Mouse (Mus musculus): ENCODE measurements at regions not wholly inside any gene's neighbourhood (a gene's known extent, or its start where the extent isn't known, plus 50 kb on each side); places are given as distances from the start of the nearest gene placed in this dataset.

DNA sequence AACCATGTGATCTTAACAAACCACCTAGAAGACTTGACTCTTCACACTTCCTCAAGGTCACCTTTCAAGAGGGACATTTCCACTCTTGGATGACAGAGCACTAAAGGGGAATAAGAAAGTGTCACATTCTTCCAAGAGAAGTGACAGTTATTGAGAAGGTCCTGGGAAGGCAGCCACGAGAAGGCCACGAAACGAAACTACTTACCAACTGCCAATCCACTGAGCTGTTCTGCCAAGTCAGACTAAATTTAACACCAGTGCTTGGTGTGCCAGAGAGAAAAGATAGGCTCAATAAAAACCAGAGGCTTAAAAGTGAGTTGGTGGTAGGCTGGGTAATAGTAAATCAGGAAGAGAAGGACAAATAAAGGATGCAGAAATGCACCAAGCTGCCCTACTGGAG is 507.4 kb upstream of the Nrsn1 start:
- no peak for TF ChIP-seq CTCF (IDR thresholded peaks at IDR 0.05; ENCODE audit: insufficient read depth, low read length)
- TF ChIP-seq POLR2A (IDR thresholded peaks at IDR 0.05; ENCODE audit: borderline replicate concordance, extremely low read depth, low read depth, low read length): no peak

Data from lung, adult 2 months (tissue).